Mouse (Mus musculus) layer of hippocampus, adult 8-10 months (tissue): ENCODE measurements at regions not wholly inside any gene's neighbourhood (a gene's known extent, or its start where the extent isn't known, plus 50 kb on each side); places are given as distances from the start of the nearest gene placed in this dataset.
"Not testable (repeated sequence)": the region's sequence is repeated elsewhere in the genome, so short reads cannot be mapped to it uniquely, and the experiment has no call there.

ENCODE experiments used
- DNase-seq, 2 experiments: peaks; one replicate each; pipeline ENCODE4 v3.0.0; 2022; ENCODE audit warnings: low spot score in 2 of 2

- DNase-seq: not testable (repeated sequence)
Observed at GRCm38 (mm10) chr14:52700851-52701250, 205.3 kb upstream of the Olfr1507 start.

GRCm38 (mm10) chr14:52683636-52684035, 188.1 kb upstream of the Olfr1507 start:
- DNase-seq: not testable (repeated sequence)

- DNase-seq: no peak
Observed at GRCm38 (mm10) chr14:52654355-52654754, 158.8 kb upstream of the Olfr1507 start.

GRCm38 (mm10) chr14:52638179-52638578, 142.6 kb upstream of the Olfr1507 start:
- no peak for DNase-seq

GRCm38 (mm10) chr14:52622184-52622583, 126.6 kb upstream of the Olfr1507 start:
- no peak for DNase-seq

GRCm38 (mm10) chr14:52580319-52580718, 84.8 kb upstream of the Olfr1507 start:
- no peak for DNase-seq

- no peak for DNase-seq
Observed at GRCm38 (mm10) chr14:52566920-52567319, 71.4 kb upstream of the Olfr1507 start.

GRCm38 (mm10) chr14:52565606-52566005, 70.1 kb upstream of the Olfr1507 start:
- no peak for DNase-seq

- DNase-seq: not testable (repeated sequence)
Observed at GRCm38 (mm10) chr14:52556340-52556739, 60.8 kb upstream of the Olfr1507 start.

- DNase-seq: no peak
Observed at GRCm38 (mm10) chr14:52553399-52553798, 57.9 kb upstream of the Olfr1507 start.

- DNase-seq: no peak
Observed at GRCm38 (mm10) chr14:52547933-52548332, 52.4 kb upstream of the Olfr1507 start.
